Mouse (Mus musculus): Measurements from ENCODE around the gene Notch4.
"Not testable (repeated sequence)": the region's sequence is repeated elsewhere in the genome, so short reads cannot be mapped to it uniquely, and the experiment has no call there.

The Notch4 gene

GRCm38 (mm10) chr17:34564003-34564421 lies at the start of gene Notch4:
Gene Notch4, plus strand, starts transcription at chr17:34564268.
- DNase-seq (ENCODE audit: low spot score in 2 of 2): no peak

GRCm38 (mm10) chr17:34516514-34516913 lies 47.6 kb upstream of the Notch4 start:
- DNase-seq (ENCODE audit: low spot score in 2 of 2): no peak

- no peak for DNase-seq (ENCODE audit: low spot score in 2 of 2)
Observed at GRCm38 (mm10) chr17:34517252-34517651, 46.8 kb upstream of the Notch4 start, which contains the start of gene Btnl6. Gene Btnl6, minus strand, starts transcription at chr17:34517352.

GRCm38 (mm10) chr17:34517795-34518194 lies 46.3 kb upstream of the Notch4 start:
- DNase-seq (ENCODE audit: low spot score in 2 of 2): no peak

- not testable (repeated sequence) for DNase-seq (ENCODE audit: low spot score in 2 of 2)
Observed at GRCm38 (mm10) chr17:34518571-34518970, 45.5 kb upstream of the Notch4 start.

DNA sequence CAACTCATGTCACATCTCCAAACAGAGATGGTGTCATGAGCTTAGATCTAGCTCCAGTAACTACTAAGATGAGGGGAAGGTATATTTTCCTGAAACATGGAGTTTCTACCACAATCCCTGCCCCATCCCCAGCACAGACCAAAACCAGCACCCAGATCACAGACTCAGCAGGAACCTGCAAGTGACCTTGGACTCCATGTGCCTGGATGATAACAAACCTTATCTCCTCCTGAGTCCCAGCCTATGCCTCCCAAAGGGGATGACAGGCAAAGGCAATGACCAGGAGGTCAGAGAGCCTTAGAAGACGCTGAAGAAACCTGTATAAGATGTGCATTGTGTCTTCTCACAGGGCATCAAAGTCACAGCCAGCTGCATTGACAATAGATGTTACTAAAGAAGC lies 45.1 kb upstream of the Notch4 start:
- no peak for DNase-seq (ENCODE audit: low spot score in 2 of 2)

DNA sequence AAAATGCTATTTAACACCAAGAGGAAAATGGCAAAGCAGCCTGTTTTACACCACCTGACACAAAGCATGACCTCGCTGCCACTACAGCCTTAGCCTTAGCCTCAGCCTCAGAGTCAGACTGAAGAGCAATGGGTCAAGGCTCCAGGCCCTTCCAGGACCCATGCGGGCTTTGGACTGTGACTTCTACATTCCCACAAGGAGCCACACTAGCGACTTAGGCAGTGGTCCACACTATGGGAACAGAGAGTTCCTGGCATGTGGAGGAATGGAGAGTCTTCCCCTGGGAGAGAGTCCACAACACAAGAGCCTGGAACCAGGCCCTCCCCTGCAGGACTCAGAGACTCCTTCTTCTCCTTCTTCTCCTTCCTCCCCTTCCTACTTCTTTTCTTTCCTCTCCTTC lies 31.4 kb upstream of the Notch4 start:
- DNase-seq (ENCODE audit: low spot score in 2 of 2): no peak

- not testable (repeated sequence) for DNase-seq (ENCODE audit: low spot score in 2 of 2)
Observed at GRCm38 (mm10) chr17:34543567-34543966, 20.5 kb upstream of the Notch4 start.

GRCm38 (mm10) chr17:34546797-34547196 lies 17.3 kb upstream of the Notch4 start:
- DNase-seq (ENCODE audit: low spot score in 2 of 2): no peak

- DNase-seq (ENCODE audit: low spot score in 2 of 2): no peak
Observed at GRCm38 (mm10) chr17:34547601-34548000, 16.5 kb upstream of the Notch4 start.

- DNase-seq (ENCODE audit: low spot score in 2 of 2): no peak
Observed at GRCm38 (mm10) chr17:34549156-34549555, 14.9 kb upstream of the Notch4 start.

GRCm38 (mm10) chr17:34549843-34550242 lies 14.2 kb upstream of the Notch4 start:
- DNase-seq (ENCODE audit: low spot score in 2 of 2): no peak

DNA sequence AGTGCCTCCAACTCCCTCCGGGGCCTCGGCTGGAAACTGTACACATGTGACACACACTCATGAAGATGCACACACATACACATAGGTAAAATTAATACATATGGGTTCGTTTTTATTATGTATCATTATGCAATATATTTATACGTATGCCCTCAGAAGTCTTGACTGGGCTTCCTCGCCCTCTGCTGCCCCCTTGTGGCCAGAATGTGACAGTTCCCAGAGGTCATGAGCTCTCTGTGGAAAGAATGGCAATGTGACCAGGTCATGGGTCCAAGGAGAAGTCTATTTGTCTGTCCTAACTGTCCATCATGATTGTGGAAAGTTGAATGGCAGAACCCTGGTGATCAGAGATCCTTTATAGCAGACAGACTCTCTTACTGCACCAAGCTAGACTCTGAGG lies 8.6 kb upstream of the Notch4 start:
- peak; percentile 63 to 77 for DNase-seq (ENCODE audit: low spot score in 2 of 2)

- DNase-seq (ENCODE audit: low spot score in 2 of 2): no peak
Observed at GRCm38 (mm10) chr17:34556406-34556805, 7.7 kb upstream of the Notch4 start.

- DNase-seq (ENCODE audit: low spot score in 2 of 2): no peak
Observed at GRCm38 (mm10) chr17:34557411-34557810, 6.7 kb upstream of the Notch4 start.

- DNase-seq (ENCODE audit: low spot score in 2 of 2): no peak
Observed at GRCm38 (mm10) chr17:34559116-34559515, 5.0 kb upstream of the Notch4 start.

GRCm38 (mm10) chr17:34559895-34560294 lies 4.2 kb upstream of the Notch4 start:
- DNase-seq (ENCODE audit: low spot score in 2 of 2): no peak

- DNase-seq (ENCODE audit: low spot score in 2 of 2): no peak
Observed at GRCm38 (mm10) chr17:34560438-34560837, 3.6 kb upstream of the Notch4 start.

DNA sequence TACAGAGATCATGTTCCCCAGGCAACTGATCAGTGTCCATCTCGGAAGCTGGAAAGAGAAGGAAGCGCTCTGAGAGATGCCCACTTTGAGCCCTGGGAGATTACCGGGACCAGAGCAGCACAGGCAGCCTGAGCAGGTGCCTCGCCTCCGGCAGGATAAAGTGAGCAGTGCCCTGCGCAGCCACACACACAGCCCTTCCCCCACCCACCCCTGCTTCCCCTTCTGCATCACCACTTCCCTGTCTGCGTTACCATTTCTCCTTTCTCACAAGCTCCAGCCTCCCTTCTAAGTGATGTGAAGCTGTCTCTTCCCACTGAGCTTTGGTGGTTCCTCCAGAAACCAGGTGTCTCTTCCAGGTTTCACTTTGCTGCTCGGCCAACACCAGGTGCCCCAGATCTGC lies 2.9 kb upstream of the Notch4 start:
- DNase-seq (ENCODE audit: low spot score in 2 of 2): no peak

DNA sequence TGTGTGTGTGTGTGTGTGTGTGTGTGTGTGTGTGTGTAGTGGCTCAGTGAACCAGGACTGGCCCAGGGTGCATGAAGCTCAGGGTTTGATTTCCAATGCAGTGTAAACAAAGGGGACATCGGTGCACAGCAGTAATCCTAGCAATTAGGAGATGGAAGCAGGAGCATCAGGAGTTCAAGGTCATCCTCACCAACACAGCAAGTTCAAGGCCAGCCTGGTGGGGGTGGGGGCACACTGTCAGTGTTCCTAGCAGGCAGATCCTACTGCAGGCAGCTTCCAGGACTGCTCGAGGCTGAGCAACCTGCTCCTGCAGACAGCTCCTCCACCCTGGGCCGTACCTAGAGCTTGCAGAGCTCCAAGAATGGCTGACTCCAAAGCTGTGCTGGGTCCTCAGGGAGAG lies 1.5 kb upstream of the Notch4 start:
- no peak for DNase-seq (ENCODE audit: low spot score in 2 of 2)

DNA sequence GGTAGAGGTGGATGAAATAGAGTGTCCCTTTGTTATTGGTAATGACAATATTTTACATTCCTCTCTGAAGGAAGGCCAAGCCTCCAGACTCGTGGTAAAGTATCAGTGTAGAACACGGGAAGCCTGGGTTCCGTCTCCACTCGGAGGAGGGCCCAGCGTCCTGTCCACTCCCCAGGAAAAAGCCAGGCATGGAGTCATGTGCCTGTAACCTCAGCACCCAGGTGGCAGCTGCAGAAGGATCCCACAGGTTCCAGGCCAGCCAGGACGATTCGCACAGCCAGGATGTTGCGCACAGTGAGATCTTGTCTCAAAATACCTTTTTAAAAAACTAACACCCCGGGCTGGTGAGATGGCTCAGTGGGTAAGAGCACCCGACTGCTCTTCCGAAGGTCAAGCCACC lies 714 bp upstream of the Notch4 start:
- no peak for DNase-seq (ENCODE audit: low spot score in 2 of 2)

DNA sequence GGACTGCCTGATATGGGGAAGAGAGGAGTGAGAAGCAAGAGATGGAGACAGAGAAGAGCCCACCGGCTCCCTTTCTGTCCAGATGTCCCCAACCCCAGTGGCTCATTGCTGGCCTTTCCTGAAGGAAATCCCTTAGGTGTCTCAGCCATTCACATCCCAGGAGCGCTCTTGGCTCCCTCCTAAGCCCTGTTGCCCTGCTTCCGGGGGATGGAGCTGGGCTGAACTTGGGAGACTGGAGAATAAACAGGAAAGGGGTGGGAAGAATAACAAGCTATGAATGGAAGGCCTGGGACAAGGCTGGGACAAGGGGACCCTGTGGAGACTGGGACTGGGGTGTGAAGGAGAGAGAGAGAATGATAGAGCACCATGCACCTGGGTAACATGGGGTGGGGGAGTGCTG lies 728 bp downstream of the Notch4 start:
- DNase-seq (ENCODE audit: low spot score in 2 of 2): no peak

DNA sequence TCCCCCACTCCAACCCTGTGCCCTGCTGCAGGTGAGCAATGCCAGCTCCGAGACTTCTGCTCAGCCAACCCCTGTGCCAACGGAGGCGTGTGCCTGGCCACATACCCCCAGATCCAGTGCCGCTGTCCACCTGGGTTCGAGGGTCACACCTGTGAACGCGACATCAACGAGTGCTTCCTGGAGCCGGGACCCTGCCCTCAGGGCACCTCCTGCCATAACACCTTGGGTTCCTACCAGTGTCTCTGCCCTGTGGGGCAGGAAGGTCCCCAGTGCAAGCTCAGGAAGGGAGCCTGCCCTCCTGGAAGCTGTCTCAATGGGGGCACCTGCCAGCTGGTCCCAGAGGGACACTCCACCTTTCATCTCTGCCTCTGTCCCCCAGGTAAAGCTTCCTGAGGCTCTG lies 3.2 kb downstream of the Notch4 start:
- DNase-seq (ENCODE audit: low spot score in 2 of 2): no peak

GRCm38 (mm10) chr17:34568421-34568820 lies 4.4 kb downstream of the Notch4 start:
- DNase-seq (ENCODE audit: low spot score in 2 of 2): no peak

DNA sequence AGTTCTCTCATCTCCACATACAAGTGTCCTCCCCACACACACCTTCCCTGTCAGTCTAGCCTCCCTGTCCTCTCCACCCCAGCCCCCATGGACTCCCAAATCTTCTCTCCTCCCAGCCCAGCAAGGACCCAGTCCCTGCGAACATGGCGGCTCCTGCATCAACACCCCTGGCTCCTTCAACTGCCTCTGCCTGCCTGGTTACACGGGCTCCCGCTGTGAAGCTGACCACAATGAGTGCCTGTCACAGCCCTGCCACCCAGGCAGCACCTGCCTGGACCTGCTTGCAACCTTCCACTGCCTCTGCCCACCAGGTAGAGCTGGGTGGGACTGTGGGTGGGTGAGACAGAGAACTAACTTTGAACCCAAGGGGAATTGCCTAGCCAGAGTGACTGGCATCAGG lies 5.9 kb downstream of the Notch4 start:
- no peak for DNase-seq (ENCODE audit: low spot score in 2 of 2)

All from natural killer cell, adult 2 months (primary cell).